Mouse (Mus musculus) lung, postnatal 10 days (tissue): Measurements from ENCODE around the gene Amz1.

Experiments
- DNase-seq: peaks from one replicate; pipeline ENCODE4 v3.0.0; 2021

Amz1 gene

DNA sequence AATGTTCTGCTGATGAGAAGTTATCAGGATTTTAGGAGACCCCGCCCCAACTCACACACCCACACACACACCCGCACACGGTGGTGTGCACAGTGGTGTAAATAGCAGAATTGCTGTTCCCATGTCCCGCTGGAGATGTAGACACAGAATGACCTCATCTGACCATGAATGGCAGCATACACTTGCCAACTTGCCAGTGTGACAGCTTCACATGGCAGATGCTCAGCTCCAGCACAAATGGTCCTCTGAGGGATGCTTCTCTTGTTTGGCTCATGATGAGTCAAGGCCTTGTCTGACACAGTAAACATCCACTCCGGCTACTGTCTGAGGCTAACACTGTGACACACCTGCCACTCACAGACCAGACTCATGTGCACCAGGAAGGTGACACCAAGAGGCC is 44.4 kb downstream of the Amz1 start:
- peak; percentile 61 for DNase-seq

DNA sequence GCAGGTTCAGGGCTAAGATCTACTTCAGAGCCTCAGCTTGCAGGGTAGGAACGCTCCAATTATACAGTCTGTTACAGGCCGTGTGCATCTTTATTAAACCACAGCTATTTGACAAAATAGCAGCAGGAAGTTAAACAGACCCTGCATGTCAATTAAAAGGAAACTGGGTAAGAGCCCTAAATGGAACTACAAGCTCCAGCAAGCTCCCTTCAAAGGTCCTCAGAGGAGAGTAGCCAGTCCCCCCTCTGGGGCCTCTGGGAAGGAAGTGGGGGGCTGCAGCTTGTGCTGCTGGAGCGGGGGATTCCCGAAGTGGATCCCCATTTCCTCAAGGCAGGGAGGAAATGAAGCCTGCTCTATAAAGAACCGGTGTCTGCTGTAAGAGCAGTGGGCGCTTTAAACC is 47.7 kb downstream of the Amz1 start:
- peak; percentile 36 for DNase-seq

DNA sequence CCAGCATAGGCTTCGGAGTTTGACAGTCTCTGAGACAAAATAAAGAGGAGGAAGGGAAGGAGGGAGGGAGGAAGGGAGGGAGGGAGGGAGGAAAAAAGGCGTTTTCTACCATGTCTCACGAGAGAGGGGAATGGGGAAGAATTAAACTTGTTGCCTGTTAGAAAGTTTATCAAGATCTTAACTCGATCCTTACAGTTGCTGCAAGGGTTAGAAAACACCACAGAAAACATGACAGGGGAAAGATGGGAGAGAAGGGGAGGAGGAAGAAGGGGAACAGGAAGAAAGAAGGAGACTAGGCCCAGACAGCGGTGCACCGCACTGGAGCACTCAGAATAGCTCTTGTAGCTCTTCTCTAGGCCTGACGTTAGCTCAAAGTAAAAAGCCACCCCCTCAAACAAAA is 48.2 kb downstream of the Amz1 start:
- no peak for DNase-seq

DNA sequence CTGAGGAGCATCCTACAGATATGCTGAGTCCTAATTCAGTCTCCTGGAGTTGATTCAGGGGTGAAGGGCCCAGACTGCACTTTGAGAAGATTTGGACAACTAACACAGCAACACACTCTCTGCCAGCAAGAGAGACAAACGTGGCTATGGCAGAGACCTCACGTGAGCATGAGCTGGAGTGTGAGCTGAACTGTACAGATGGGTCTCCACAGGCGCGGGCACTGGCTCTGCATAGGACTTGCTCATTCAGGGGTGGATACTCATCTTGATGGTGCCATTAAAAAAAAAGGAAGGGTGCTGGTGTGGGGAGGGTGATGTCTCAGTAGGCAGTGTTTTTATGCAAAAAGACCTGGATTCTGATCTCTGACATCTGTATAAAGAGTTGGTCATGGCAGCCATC is 51.2 kb downstream of the Amz1 start:
- no peak for DNase-seq

DNA sequence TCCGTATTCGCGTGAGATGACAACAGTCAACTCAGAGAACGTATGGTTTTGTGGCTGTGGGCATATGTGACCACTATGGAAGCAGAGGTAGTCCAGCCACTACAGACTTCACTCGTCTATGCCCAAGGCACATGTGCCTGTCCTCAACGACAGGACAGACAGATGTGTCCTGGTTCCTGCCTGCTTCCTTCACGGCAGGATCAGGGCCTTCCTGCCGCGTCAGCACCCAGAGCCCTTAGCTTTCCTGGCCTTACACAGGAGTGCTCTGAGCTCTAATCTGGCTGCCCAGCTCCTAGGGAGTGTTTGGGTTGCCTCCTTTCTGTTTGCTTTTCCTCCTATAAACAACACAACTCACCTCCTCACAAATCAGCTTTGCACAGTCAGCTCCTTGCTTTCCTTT is 53.0 kb downstream of the Amz1 start:
- DNase-seq = no peak

DNA sequence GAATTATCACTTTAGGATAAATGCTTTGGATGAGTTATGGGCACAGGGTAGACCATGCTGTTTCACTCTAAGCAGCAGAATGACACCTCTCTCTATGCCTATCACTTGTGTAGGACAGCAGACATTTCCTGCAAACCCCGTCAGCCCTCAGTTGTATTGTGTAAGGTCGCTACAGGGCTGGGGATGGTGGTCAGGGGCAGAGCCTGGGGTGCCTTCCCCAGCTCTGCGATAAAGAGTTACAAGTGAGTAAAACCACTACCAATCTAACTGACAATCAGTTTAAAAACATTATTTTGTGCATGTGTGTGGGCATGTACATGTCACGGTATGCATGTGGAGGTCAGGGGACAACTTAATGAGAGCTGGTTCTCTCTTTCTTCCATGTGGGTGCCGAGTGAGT is 57.2 kb downstream of the Amz1 start:
- no peak for DNase-seq

DNA sequence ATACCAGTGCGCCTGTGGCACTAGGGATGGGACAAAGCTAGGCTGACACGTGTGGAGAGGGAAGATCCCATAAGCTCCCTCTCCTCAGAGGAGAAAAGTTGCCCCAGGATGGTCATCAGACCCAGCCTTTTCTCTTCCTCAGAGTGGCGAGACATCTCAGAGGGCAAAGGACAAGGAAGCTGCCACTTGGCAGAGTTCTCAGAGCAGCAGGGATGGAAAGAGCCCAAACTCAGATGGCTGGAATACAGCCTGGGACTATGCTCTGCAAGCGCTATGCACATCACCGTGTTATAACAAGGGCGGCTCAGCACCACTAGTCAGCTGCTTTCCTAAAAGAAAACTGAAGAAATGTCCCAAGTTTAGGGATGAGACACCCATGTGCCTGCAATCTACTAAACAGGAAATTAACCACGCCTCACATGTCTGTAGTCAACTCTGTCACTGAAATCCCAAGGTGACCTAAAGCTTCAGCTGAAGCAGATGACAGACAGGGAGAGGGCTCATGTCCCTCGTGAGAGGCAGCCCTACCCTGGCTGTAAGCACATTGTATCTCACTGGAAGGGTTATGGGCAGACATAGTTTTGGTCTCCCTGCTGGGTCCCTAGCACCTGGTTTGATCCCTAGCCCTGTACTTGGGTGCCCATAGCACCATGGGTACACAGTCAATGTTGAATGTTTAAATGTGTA is 58.1 kb downstream of the Amz1 start:
- DNase-seq = no peak

DNA sequence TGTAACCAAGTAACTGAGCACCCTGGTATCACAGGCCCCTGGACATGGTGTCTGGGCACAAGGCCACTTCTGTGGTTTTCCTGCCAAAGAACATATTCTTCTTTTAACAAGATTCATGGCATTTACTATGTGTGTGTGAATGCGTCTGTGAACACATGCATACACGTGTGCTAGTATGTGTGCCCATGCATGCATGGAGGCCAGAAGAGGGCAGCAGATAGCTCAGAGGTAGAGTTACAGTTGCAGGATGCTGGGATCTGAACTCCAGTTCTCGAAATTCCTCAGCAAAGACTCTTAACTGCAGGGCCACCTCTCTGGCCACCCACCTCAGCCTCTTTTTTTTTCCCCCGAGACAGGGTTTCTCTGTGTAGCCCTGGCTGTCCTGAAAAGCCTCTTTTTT is 59.6 kb downstream of the Amz1 start:
- no peak for DNase-seq

DNA sequence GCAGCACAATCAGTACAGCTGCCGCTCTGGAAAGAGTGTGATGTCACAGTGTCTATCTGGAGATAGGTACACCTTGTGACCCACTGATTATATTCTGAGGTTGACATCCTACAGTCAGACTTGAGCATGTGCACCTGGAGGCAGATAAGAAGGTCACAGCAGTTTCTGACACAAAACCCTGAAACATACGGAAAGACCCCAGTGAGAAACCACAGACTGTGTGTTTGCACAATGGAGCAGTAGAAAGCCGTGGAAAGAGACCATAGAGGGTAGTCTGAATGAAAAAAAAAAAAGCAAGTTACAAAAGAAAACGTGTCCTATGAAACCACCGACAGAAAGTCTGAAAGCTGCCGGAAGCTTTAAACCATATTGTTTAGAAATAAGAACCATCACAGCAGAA is 60.4 kb downstream of the Amz1 start:
- no peak for DNase-seq

DNA sequence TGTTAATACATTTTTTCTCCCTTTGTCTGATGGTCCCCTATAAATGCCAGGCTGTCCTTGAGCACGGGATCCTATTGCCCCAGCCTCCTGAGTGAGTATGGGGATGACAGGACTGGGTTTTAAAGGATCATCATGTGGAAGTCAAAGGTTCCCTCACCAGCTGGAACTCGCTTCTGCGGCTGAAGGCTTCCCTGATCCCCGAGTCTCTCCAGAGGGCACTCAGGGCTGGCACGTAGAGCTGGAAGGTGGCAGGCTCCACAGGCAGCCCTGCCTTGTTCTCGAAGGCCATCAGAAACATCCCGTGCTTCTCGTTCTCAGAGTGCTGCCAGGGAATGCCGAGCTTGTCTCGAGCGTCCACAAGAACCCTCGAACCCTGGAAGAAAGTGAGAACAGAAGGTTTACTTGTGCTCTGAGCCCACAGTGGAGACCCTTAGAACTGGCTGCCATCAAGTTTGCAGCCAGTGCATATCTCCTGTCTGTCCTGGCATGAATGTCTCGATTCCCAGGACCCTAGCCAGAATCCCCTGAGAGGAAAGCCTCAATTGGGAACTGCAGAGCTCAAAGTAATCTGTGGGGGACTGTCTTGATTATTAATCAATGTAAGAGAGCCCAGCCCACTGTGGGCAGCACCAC is 61.4 kb downstream of the Amz1 start:
- DNase-seq = no peak

DNA sequence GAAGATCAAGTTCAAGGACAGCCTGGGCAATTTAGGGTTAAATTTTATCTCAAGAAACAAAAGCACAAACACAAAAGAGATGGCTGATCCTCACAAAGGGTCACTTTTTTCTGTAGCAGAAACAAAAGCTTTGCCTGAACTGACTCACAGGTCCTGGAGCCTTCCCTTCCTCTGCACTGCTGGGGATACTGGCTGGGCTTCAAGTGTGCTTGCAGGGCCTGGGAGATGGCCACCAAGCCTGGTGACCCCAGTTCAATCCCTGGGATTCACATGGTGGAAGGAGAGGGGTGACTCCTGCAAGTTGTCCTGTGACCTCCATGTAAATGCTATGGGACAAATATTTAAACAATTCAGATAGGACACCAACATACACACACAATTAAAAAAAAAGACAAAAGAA is 65.6 kb downstream of the Amz1 start:
- no peak for DNase-seq

DNA sequence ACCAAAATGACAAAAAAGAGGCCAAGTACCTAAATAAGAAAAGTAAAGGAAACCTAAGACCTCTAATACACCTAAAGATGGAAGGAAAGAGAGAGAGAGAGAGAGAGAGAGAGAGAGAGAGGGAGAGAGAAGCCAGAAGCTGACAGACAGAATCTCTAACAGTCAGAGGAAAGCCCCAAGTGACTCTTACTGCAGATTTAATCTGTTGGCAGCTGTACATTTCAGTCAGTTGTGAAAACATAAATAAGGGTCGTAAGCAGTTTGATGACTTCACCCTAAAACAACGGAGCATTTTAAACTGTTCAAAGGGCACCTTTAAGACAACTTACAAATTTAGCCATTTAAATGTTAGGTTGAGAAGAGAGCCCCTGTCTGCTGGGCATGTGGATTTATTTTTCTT is 66.5 kb downstream of the Amz1 start:
- no peak for DNase-seq

DNA sequence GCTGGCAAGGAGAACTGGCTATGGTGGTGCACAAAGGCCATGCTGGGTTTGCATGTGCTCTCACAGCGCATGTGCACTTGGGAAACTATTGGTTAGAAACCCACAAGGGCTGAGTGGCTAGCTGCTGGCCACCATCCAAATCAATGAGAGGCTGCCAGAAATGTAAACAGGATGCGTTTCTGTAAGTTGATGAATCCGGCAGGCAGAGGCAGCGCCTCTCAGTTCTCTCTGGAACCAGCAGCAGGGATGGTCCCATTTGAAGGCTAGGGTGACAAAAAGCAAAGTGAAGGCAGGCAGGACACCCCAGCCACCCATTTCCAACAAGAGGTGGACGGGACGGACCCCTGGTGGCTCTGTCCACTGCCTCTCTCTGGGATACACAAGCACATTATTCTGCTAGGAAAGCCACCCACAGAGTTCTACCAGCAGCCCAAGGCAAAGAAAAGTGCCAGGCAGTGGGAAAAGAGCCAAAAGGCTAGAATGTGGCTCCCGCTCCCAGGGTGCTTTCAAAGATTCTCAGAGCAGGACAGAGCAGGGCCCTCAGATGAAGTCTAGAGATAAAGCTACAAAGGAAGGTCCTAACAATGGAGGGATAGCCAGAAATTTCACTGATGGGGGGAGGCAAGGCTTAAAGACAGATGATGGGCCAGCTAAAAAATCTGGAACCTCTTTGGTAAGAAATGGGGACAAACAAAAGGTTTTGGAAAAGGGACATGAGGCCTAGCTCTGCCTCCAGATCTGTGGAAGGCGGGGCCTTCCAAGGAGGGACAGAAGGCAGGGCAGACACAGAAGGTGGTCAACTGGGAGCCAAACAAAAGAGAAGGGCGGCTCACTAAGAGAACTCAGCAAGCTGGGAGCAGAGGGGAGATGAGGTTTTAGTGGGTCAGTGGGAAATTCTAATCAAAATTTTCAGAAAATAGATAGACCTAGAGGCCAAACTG is 67.3 kb downstream of the Amz1 start:
- peak; percentile 91 for DNase-seq

DNA sequence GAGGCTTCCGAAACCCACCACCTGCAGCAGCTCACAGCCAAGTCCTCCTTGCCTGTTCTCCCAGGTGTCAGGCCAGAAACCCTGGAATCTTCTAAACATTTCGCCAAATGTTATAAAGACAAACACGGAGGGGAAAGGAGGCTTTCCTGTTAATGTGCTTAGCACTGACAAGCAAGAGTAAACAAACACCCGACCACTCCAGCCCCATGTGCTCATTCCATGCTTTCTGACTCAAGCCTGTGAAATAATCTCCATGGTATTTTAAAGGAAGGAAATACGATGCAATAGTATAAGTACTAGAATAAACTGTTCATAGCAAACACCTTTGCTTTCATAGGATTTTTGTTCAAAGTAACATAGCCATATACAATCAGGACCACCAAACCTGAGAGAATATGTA is 68.3 kb downstream of the Amz1 start:
- DNase-seq = peak; percentile 29

DNA sequence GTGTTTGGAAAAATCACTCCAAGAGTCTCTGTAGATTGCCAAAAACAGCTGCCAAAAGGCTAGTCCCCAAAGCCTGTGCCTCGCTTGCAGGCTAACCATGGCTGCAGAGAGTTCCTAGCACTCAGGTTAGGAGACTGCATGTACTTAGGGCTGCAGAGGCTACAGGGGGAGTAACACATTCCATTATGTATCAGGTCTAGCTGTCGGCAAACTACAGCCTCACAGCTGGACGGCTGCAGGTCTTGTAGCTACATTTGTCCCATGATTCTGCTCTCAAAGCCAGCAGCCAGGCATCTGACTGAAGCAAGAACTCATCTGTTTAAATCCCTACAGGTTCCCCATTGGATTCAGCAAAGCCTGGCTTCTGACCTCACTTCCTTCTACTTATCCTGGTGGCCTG is 70.8 kb downstream of the Amz1 start:
- no peak for DNase-seq

DNA sequence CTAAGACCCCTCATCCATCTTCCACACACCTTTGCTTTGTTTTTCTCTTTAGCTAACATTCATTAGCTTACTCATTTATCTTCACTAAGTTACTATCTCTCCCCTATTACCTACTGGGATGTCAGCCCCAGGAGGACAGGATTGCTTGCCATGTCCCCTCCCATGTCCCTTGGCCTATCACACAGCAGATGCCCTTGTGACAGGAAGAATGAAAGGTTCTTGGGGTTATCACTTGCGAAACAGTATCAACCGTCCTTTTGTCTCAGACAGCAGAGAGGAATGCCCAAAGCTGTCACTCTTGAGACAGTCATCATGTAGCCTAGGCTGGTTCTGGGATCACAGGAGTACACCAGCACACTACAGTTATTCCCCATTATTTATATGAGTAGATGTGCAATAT is 71.2 kb downstream of the Amz1 start:
- DNase-seq = no peak

DNA sequence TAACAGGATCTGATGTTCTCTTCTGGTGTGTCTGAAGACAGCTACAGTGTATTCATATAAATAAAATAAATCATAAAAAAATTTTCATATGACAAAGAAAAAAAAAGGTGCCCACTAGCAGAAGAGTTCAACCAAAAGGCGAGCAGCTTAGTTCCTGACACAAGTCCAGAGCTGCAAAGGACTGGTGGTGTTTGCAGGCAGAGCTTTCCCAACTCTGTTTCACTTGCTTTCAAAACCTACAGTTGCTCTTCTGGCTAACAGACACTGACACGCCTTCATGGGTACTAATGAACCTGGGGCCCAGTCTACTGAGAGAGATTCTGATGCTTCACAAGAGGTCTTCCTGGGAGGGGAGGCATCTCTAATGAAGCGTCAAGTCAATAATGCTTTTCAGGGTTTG is 72.1 kb downstream of the Amz1 start:
- no peak for DNase-seq

DNA sequence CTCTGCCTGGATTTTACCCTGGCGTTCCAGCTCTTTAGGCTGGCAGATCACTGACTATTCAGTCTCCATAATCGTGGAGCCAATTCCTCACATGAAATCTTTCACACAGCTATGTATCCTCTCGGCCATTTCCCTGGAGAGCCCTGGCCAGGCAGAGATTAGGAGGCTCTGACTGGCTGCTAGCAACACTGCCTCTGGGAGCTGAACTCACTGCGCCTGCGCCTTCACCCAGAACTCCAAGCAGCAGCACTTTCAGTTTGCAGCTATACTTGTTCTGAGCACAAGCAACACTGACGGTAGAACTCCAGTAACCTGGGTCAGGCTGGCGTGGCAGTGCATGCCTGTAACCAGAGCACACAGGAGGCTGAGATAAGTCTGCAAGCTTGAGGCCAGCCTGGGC is 74.2 kb downstream of the Amz1 start:
- peak; percentile 40 for DNase-seq

DNA sequence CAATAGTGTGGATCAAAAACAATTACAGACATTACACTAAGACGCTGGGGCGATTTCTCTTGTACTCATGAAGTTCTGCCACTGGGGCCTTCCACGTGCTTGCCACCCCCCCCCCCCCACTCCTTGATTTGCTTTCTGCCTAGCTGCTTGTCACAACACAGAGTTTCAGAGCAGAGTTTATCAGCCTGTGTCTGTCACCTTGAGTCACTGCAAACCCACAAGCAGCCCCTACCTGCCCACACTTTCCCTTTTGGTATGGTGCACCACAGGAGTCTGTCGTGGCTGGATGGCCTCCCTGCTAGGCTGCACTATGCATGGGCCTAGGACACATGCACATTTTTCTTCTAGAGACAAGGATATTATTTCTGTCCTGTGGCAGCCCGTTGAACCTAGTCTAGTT is 74.8 kb downstream of the Amz1 start:
- DNase-seq = no peak

DNA sequence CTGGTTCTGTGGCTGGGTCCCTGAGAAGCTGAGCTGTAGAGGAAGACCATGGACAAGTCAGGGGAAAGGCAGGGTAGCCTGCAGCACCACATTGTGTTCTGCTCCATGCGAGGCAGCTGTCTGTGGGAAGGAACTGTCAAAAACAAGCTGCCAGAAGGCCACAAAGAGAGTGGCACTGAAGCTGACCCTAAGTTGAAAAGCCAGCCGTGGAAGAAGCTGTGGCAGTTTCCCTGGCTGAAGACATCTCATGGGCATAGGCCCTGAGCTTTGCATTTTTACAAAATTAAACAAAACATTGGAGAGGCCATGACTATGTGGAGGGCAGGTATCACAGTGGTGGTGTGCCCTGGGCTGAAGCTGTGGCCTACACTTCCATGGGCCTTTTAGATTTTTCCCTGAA is 75.3 kb downstream of the Amz1 start:
- DNase-seq = no peak

DNA sequence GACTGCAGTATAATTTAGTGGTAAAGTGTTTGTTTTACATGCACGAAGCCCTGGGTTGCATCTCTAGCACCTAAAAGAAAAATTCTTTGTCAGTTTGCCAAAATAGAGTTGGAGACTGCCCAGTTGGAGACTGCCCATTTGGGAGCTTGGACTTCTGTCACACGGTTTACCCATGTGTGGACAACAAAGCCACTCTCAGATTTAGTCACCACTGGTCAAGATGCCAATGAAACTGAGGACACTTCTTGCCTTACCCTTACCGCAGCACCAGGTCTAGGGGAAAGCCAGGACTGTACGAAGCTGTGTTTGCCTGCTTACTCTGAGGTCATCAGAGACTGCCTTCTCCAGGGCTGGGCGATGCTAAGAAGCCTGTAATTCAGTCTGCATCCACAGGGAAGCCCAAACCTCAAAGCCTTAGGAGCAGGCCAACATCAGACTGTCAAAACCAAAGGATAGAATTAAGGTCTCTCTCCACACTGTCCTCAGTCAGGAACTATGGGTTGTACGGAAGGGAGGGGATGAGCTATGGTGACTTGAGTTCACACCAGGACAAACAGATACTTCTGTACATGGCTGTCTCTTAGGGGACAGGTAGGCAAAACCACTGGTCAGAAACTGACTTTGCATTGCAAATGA is 76.5 kb downstream of the Amz1 start:
- DNase-seq = peak; percentile 61

DNA sequence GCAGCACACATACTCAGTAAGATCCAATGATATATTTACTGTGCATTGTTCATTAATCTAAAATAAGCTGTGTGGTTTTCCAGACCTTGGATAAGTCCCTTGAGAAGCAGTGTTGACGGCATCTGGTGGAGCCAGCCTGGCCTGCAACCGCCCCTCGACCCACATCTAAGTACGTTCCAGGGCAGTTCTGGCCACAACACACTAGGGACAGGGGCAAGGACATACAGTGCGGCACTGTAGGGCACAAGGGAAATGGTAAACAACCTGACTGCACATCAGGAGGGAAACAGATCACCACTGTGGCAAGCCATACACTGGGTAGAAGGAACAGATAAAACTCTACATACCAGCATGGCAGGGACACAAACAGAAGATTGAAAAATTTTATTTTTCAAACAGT is 77.9 kb downstream of the Amz1 start:
- no peak for DNase-seq

DNA sequence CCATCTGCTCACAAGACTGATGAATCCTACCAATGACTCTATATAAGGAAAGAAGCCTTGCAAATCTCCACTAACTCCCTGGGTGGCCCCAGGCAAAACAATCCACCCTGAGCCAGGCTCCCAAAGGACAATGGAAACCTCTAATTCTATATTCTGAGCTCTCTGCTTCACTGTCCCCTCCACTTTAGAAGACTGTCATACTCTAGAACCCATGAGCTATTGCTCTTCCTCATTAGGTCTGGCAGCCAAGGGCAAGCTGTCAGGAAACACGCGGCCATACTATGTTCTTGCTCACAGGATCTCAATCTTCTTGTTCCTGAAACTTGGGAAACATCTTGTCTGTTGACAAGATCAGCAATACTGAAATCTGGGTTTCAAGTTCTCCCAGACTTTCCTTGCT is 82.3 kb downstream of the Amz1 start:
- DNase-seq = no peak

DNA sequence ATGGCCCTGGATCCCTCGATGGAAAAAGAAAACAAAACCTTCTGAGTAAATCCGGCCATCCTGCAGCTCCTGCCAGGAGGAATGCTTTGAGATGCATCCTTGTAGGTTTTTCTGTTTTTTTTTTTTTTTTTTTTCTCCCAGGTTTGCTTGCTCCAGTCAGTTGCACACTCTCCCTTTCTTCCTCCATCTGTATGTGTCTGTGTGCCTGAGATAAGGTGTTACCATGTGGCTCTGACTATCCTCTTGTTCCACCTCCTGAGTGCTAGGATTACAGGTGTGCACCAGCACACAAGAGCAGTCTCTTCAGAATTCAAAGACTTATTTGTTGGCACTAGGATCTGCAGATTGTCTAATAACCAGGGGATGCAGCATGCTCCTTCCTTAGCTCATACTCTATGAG is 83.0 kb downstream of the Amz1 start:
- no peak for DNase-seq
